In the genomic region with DNA sequence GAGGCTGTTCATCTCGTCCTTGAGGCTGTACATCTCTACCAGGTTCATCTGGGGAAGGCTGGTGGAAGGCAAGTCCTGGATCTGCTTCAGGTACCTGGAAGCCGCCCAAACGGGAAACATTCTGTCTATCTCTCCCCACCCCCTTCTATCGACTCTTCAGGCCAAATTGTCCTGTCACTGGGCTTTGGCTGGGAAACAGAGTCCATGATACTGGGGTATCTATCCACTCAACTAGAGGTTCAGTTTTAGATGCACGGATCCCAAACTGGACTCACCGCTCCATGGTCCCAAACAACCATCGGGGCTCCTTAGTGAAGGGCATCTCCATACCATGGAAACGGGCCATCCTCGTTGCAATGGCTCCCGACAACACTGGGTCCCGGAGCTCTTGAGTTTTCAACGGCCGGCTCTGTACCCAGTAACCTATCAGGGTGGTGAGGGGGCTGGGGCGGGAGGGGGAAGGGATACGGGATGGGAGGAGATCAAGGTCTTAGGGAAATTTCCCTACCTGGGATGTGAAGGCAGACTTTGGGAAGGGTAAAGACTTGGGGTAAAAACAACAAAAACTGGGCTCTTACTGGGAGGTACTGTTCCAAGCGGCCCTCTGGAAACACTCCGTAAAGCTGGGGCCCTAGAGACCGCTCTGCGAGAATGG, we compare ENCODE assay signal across 8 mouse cellular contexts. TPM values are rescaled to one million over a fixed set of nuclear protein-coding genes. Genes with fewer than 3 reads are reported as not detected.
DNase-seq lines count a peak whose midpoint lies in the region; ATAC-seq lines count a peak whose summit lies in the region.

No protein-coding gene starts in this region.

- H3K27ac ChIP-seq in heart, embryonic 15.5 days = peak overlapping the region; percentile 96
- no peak overlapping the region for H3K27ac ChIP-seq in liver, embryonic 16.5 days (ENCODE audit: low read length)

- ATAC-seq in cerebellum, adult (ENCODE audit: insufficient number of reproducible peaks, low FRiP score, low TSS enrichment) = no peak
- ATAC-seq in heart, embryonic 15.5 days (replicated peaks; ENCODE audit: insufficient number of reproducible peaks, insufficient read depth, low FRiP score, low read depth) = no peak
- no peak for ATAC-seq in liver, embryonic 16.5 days (ENCODE audit: low read depth)

- H3K4me3 ChIP-seq in heart, embryonic 15.5 days = peak overlapping the region; percentile 85
- H3K4me3 ChIP-seq in liver, embryonic 16.5 days (ENCODE audit: low read depth, low read length) = peak overlapping the region; percentile 88

- H3K4me1 ChIP-seq in heart, embryonic 15.5 days (replicated peaks) = peaks cover 51% of the 10 kb centered on the region
- H3K4me1 ChIP-seq in liver, embryonic 16.5 days (ENCODE audit: control insufficient read depth, low read depth, low read length) = peaks cover 14% of the 10 kb centered on the region

- 76% methylated on average over 19 of the region's 19 CpGs for WGBS in heart, embryonic 15.5 days
- WGBS in liver, embryonic 16.5 days (ENCODE audit: insufficient replicate concordance) = 88% methylated on average over 19 of the region's 19 CpGs

- peak; percentile 36 for DNase-seq in cerebellum, adult 8-10 months
- peak; percentile 7 for DNase-seq in CD4-positive helper T cell, adult 2 months (ENCODE audit: low read depth, low spot score)
- DNase-seq in right cerebral cortex, adult 2 months (ENCODE audit: low spot score in 2 of 2) = no peak
- no peak for DNase-seq in thymus, postnatal 14 days
- DNase-seq in spleen, adult 18-20 months = no peak

- H3K9ac ChIP-seq in heart, embryonic 15.5 days = peak overlapping the region; percentile 76
- peak overlapping the region; percentile 92 for H3K9ac ChIP-seq in liver, embryonic 16.5 days (ENCODE audit: low read depth, low read length)

- peak overlapping the region; percentile 79 for H3K4me2 ChIP-seq in heart, embryonic 15.5 days
- H3K4me2 ChIP-seq in liver, embryonic 16.5 days (ENCODE audit: low read depth, low read length) = peak overlapping the region; percentile 94

- H3K27me3 ChIP-seq in heart, embryonic 15.5 days = no peaks in the 10 kb centered on the region
- H3K27me3 ChIP-seq in liver, embryonic 16.5 days (ENCODE audit: control insufficient read depth, insufficient read depth, low read depth, low read length) = no peaks in the 10 kb centered on the region

- no peaks in the 10 kb centered on the region for H3K9me3 ChIP-seq in heart, embryonic 15.5 days (replicated peaks)
- H3K9me3 ChIP-seq in liver, embryonic 16.5 days (replicated peaks; ENCODE audit: control insufficient read depth, low read length) = no peaks in the 10 kb centered on the region

- H3K36me3 ChIP-seq in heart, embryonic 15.5 days = peaks cover 13% of the 10 kb centered on the region; the same call in 1 of the 2 replicates
- no peaks in the 10 kb centered on the region; the same call in 1 of the 2 replicates for H3K36me3 ChIP-seq in liver, embryonic 16.5 days (ENCODE audit: control insufficient read depth, insufficient read depth)

RNA-seq across cellular contexts. Expression of a gene that starts 1.1 kb away (rescaled TPM):
- 3.3 and 3.9 TPM in 2 replicates for polyA plus RNA-seq in heart, embryonic 15.5 days (2015; fragmentation: Nextera tagmentation; extraction: Ambion mirVana)
- 2.0 TPM in 2 replicates for polyA plus RNA-seq in liver, embryonic 16.5 days (2015; fragmentation: Nextera tagmentation; extraction: Ambion mirVana)

RNA-seq across cellular contexts. Expression of a gene that starts 1.2 kb away (rescaled TPM):
- polyA plus RNA-seq in heart, embryonic 15.5 days (2015; fragmentation: Nextera tagmentation; extraction: Ambion mirVana) = 0.16 and 0.76 TPM in 2 replicates
- polyA plus RNA-seq in liver, embryonic 16.5 days (2015; fragmentation: Nextera tagmentation; extraction: Ambion mirVana) = 0.14 and 0.19 TPM in 2 replicates

RNA-seq across cellular contexts. Expression of a gene that starts 1.4 kb away (rescaled TPM):
- 72.7 and 73.8 TPM in 2 replicates for polyA plus RNA-seq in heart, embryonic 15.5 days (2015; fragmentation: Nextera tagmentation; extraction: Ambion mirVana)
- 25.8 and 27.5 TPM in 2 replicates for polyA plus RNA-seq in liver, embryonic 16.5 days (2015; fragmentation: Nextera tagmentation; extraction: Ambion mirVana)

RNA-seq across cellular contexts. Expression of a gene that starts 2.6 kb away (rescaled TPM):
- polyA plus RNA-seq in heart, embryonic 15.5 days (2015; fragmentation: Nextera tagmentation; extraction: Ambion mirVana) = 169 and 195 TPM in 2 replicates
- 3.7 and 4.5 TPM in 2 replicates for polyA plus RNA-seq in liver, embryonic 16.5 days (2015; fragmentation: Nextera tagmentation; extraction: Ambion mirVana)

RNA-seq across cellular contexts. Expression of a gene that starts 18.0 kb away (rescaled TPM):
- not detected in 2 replicates for polyA plus RNA-seq in heart, embryonic 15.5 days (2015; fragmentation: Nextera tagmentation; extraction: Ambion mirVana)
- polyA plus RNA-seq in liver, embryonic 16.5 days (2015; fragmentation: Nextera tagmentation; extraction: Ambion mirVana) = not detected in 2 replicates

Comparison
In these comparisons a context has a peak if more than half of its experiments do, and no peak if none do; other contexts are left out.
1. DNase-seq: peak in cerebellum, adult 8-10 months (single experiment) and CD4-positive helper T cell, adult 2 months (single experiment); none in right cerebral cortex, adult 2 months (0 of 2), thymus, postnatal 14 days (single experiment) and spleen, adult 18-20 months (0 of 2).